Mouse (Mus musculus): ENCODE results near the gene Anxa5. TPM values are rescaled to one million over a fixed set of nuclear protein-coding genes. Genes with fewer than 3 reads are reported as not detected.

Gene Anxa5
- total and polyA plus RNA-seq, 3 experiments, result 30.8 to 47.1 (median 43.4) TPM

GRCm38 (mm10) chr3:36460717-36461116 lies 15.0 kb downstream of the Anxa5 start:
- Histone ChIP-seq H3K4me2 (ENCODE audit: insufficient read depth, low read depth, poor library complexity, severe bottlenecking) (no peak overlapping the region), H3K9me3 (replicated peaks; ENCODE audit: low read length) (no peaks in the 10 kb centered on the region), H3K36me3 (replicated peaks in 1 of 2; ENCODE audit: control insufficient read depth in 1 of 2, insufficient read depth in 1 of 2, low read length in 1 of 2) (peaks cover 6 to 26% of the 10 kb centered on the region in 2 experiments), H3K9ac (ENCODE audit: insufficient read depth, low read depth) (no peak overlapping the region), H3K27me3 (replicated peaks) (no peaks in the 10 kb centered on the region), H3K4me3 (replicated peaks in 1 of 3; ENCODE audit: low read depth in 2 of 3, low read length in 2 of 3, poor library complexity in 1 of 3) (no peak overlapping the region), H3K79me2 (replicated peaks; ENCODE audit: control insufficient read depth, extremely low read depth, insufficient read depth, poor library complexity, severe bottlenecking) (no peaks in the 10 kb centered on the region), H3K27ac (ENCODE audit: insufficient read depth, low read depth) (no peak overlapping the region), H3K4me1 (ENCODE audit: control insufficient read depth in 1 of 2, insufficient read depth in 2 of 2) (peaks cover 0 to 27% of the 10 kb centered on the region in 2 experiments; a peak in 2 of 4 replicates)
- DNase-seq (ENCODE audit: extremely low read depth), result no peak
- dilution Hi-C loops (cut with MboI; ENCODE audit: extremely low pct_ligation_motif_present, extremely low pct_unique_long_range_greater_than_20kb, low sequenced_read_pairs) (no loop called here), in situ Hi-C loops (cut with MboI; ENCODE audit: low pct_ligation_motif_present, low pct_unique_long_range_greater_than_20kb, low sequenced_read_pairs) (no loop called here)
- TF ChIP-seq SMC3 (IDR thresholded peaks at IDR 0.05; ENCODE audit: low read depth, low read length), result no peak
- no peak for TF ChIP-seq MEF2A (IDR thresholded peaks at IDR 0.05; ENCODE audit: borderline replicate concordance, low read depth, low read length)
- no peak for TF ChIP-seq KAT2A (IDR thresholded peaks at IDR 0.05; ENCODE audit: insufficient replicate concordance, low read length)
- TF ChIP-seq E2F4 (IDR thresholded peaks at IDR 0.05; ENCODE audit: insufficient replicate concordance, low read depth, low read length), result no peak
- no peak for TF ChIP-seq JUND (conservative IDR thresholded peaks at IDR 0.05; ENCODE audit: low read depth, low read length)
- TF ChIP-seq CHD2 (IDR thresholded peaks at IDR 0.05; ENCODE audit: low read length), result no peak
- no peak for TF ChIP-seq TCF12 (IDR thresholded peaks at IDR 0.05; ENCODE audit: low read depth, low read length)
- no peak for TF ChIP-seq PAX5 (IDR thresholded peaks at IDR 0.05; ENCODE audit: low read length)
- no peak for TF ChIP-seq RAD21 (IDR thresholded peaks at IDR 0.05; ENCODE audit: low read depth, low read length)
- no peak for TF ChIP-seq SIN3A (IDR thresholded peaks at IDR 0.05; ENCODE audit: low read length)
- TF ChIP-seq HCFC1 (IDR thresholded peaks at IDR 0.05; ENCODE audit: low read depth, low read length), result no peak
- TF ChIP-seq JUN (IDR thresholded peaks at IDR 0.05; ENCODE audit: insufficient read depth, low read depth, low read length), result no peak
- no peak for TF ChIP-seq MAX (IDR thresholded peaks at IDR 0.05; ENCODE audit: low read length)
- TF ChIP-seq ZC3H11A (IDR thresholded peaks at IDR 0.05; ENCODE audit: low read depth, low read length), result no peak
- TF ChIP-seq USF2 (conservative IDR thresholded peaks at IDR 0.05; ENCODE audit: low read depth, low read length), result no peak
- TF ChIP-seq CTCF (conservative IDR thresholded peaks at IDR 0.05 in 1 of 2, IDR thresholded peaks at IDR 0.05 in 1 of 2; ENCODE audit: low read depth in 2 of 2, low read length in 2 of 2), result no peak

GRCm38 (mm10) chr3:36455566-36455965 lies 20.1 kb downstream of the Anxa5 start:
- TF ChIP-seq SIN3A (IDR thresholded peaks at IDR 0.05; ENCODE audit: low read length), result no peak
- TF ChIP-seq MEF2A (IDR thresholded peaks at IDR 0.05; ENCODE audit: borderline replicate concordance, low read depth, low read length), result no peak
- no peak for TF ChIP-seq JUND (conservative IDR thresholded peaks at IDR 0.05; ENCODE audit: low read depth, low read length)
- no peak for TF ChIP-seq TBP (conservative IDR thresholded peaks at IDR 0.05; ENCODE audit: low read depth, low read length)
- TF ChIP-seq TCF12 (IDR thresholded peaks at IDR 0.05; ENCODE audit: low read depth, low read length), result no peak
- TF ChIP-seq RCOR1 (conservative IDR thresholded peaks at IDR 0.05; ENCODE audit: low read depth, low read length), result no peak
- no peak for TF ChIP-seq HCFC1 (IDR thresholded peaks at IDR 0.05; ENCODE audit: low read depth, low read length)
- no peak for TF ChIP-seq SMC3 (IDR thresholded peaks at IDR 0.05; ENCODE audit: low read depth, low read length)
- TF ChIP-seq POLR2AphosphoS2 (IDR thresholded peaks at IDR 0.05; ENCODE audit: low read depth, low read length), result no peak
- TF ChIP-seq CHD2 (IDR thresholded peaks at IDR 0.05; ENCODE audit: low read length), result no peak
- no peak for TF ChIP-seq POLR2A (IDR thresholded peaks at IDR 0.05; ENCODE audit: low read depth, low read length)
- TF ChIP-seq NRF1 (IDR thresholded peaks at IDR 0.05; ENCODE audit: low read depth, low read length), result no peak
- dilution Hi-C loops (cut with MboI; ENCODE audit: extremely low pct_ligation_motif_present, extremely low pct_unique_long_range_greater_than_20kb, low sequenced_read_pairs), result no loop called here
- no peaks in the 10 kb centered on the region for H3K9me3 ChIP-seq (replicated peaks; ENCODE audit: low read length)
- no peaks in the 10 kb centered on the region for H3K79me2 ChIP-seq (replicated peaks; ENCODE audit: control insufficient read depth, extremely low read depth, insufficient read depth, poor library complexity, severe bottlenecking)
- H3K27ac ChIP-seq (ENCODE audit: insufficient read depth, low read depth), result no peak overlapping the region
- in situ Hi-C loops (cut with MboI; ENCODE audit: low pct_ligation_motif_present, low pct_unique_long_range_greater_than_20kb, low sequenced_read_pairs), result no loop called here
- no peaks in the 10 kb centered on the region for H3K27me3 ChIP-seq (replicated peaks)
- no peak overlapping the region for H3K4me3 ChIP-seq (replicated peaks in 1 of 3; ENCODE audit: low read depth in 2 of 3, low read length in 2 of 3, poor library complexity in 1 of 3)
- no peak overlapping the region for H3K9ac ChIP-seq (ENCODE audit: insufficient read depth, low read depth)
- 0 out of 4 replicates have a peak, but pooled peaks cover 0 to 4% of the 10 kb centered on the region in 2 experiments for H3K4me1 ChIP-seq (ENCODE audit: control insufficient read depth in 1 of 2, insufficient read depth in 2 of 2)
- DNase-seq (ENCODE audit: extremely low read depth), result no peak
- H3K36me3 ChIP-seq (replicated peaks in 1 of 2; ENCODE audit: control insufficient read depth in 1 of 2, insufficient read depth in 1 of 2, low read length in 1 of 2), result peaks cover 10 to 53% of the 10 kb centered on the region in 2 experiments
- no peak overlapping the region for H3K4me2 ChIP-seq (ENCODE audit: insufficient read depth, low read depth, poor library complexity, severe bottlenecking)
